Mouse (Mus musculus) midbrain, embryonic 15.5 days (tissue): Measurements from ENCODE around the gene Gm20388. TPM values are rescaled to one million over a fixed set of nuclear protein-coding genes. Genes with fewer than 3 reads are reported as not detected.

Experiments
- ATAC-seq: fragments of 200-750 bp; cut with Nextera tagmentation; replicated peaks from 2 replicates; pipeline ENCODE4 v1.8.0; 2017; ENCODE audit warnings: moderate TSS enrichment
- H3K27ac ChIP-seq: fragments of 300-500 bp; sonication (generic); 2 replicates; pipeline ENCODE4 v1.5.1; 2015; ENCODE audit warnings: mild to moderate bottlenecking, inconsistent platforms
- H3K27me3 ChIP-seq: fragments of 300-500 bp; sonication (generic); replicated peaks from 2 replicates; pipeline ENCODE4 v1.6.1; 2015; ENCODE audit warnings: inconsistent platforms
- H3K36me3 ChIP-seq: fragments of 300-500 bp; sonication (generic); replicated peaks from 2 replicates; pipeline ENCODE4 v1.6.1; 2015; ENCODE audit warnings: inconsistent platforms
- H3K4me1 ChIP-seq: fragments of 300-500 bp; sonication (generic); 2 replicates; pipeline ENCODE4 v1.6.1; 2015; ENCODE audit warnings: inconsistent platforms
- H3K4me2 ChIP-seq: fragments of 300-500 bp; sonication (generic); 2 replicates; pipeline ENCODE4 v1.6.1; 2015; ENCODE audit warnings: inconsistent platforms, mild to moderate bottlenecking, moderate library complexity
- H3K4me3 ChIP-seq: fragments of 300-500 bp; sonication (generic); 2 replicates; pipeline ENCODE4 v1.5.1; 2015; ENCODE audit warnings: mild to moderate bottlenecking, inconsistent platforms
- H3K9ac ChIP-seq: fragments of 300-500 bp; sonication (generic); 2 replicates; pipeline ENCODE4 v1.6.1; 2015; ENCODE audit warnings: mild to moderate bottlenecking, inconsistent platforms
- H3K9me3 ChIP-seq: fragments of 300-500 bp; sonication (generic); 2 replicates; pipeline ENCODE4 v1.6.1; 2016; ENCODE audit warnings: inconsistent platforms
- WGBS: fragments of 180-500 bp; shearing (Covaris S2); methylation state at CpG from one replicate; pipeline ENCODE4 v1.1.7; 2015; ENCODE audit warnings: mixed read lengths; 5-methylcytosine and 5-hydroxymethylcytosine counted together
- polyA plus RNA-seq: library from polyadenylated mRNA; unstranded; fragments of >200 nt; fragmentation: Nextera tagmentation; extraction: Ambion mirVana; gene quantifications from 2 replicates; pipeline ENCODE4 v1.2.1, GENCODE M21; 2015

Gene Gm20388
- polyA plus RNA-seq, 1 experiment from 2014 or later, result 5.6 TPM

DNA sequence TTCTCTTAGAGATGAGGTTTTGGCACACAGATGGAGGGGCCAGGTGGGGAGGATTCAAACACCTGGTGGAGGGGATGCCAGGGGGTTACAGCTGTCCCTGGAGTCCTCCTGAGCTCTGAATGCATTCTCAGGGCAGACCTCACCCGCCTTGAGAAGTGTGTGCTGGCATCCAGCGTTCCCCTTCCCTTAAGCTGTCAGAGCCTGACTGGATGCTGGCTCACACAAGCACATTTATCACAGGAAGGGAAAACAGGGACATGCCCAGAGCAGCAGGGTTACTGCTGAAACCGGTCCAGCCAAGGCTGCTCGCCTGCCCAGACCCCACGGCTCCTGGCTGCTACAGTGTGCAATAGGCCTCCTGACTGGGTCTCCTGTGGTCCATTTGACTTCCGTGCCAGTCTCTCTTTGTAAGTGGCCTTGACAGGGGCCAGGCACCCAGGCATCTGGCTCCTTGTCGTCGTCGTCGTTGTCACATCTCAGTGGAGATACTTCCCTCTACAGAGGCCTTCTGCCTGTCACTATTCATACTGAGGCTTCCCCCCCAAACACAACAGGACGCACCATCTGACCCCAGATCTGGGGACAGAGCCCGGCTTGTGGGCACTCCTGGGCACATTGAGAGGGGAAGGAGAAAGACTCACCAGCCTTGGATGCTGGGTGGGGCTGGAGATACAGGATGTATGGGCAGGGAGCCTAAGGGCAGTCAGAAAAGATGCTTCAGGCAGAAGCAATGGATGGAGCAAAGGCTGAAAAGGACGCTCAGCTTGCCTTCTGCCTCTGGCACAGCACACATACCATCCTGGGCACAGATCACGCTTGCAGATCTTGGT lies 2810.4 kb downstream of the Gm20388 start:
- 39% methylated on average over 14 of the region's 14 CpGs for WGBS
- no peak overlapping the region; the same call in 1 of the 2 replicates for H3K9ac ChIP-seq
- H3K4me3 ChIP-seq, result no peak overlapping the region
- H3K4me1 ChIP-seq, result peaks cover 28% of the 10 kb centered on the region
- H3K27ac ChIP-seq, result peak overlapping the region; percentile 85
- H3K36me3 ChIP-seq, result no peaks in the 10 kb centered on the region
- peak; percentile 65 for ATAC-seq
- H3K4me2 ChIP-seq, result peak overlapping the region; percentile 36
- H3K9me3 ChIP-seq, result no peaks in the 10 kb centered on the region
- no peaks in the 10 kb centered on the region for H3K27me3 ChIP-seq

GRCm38 (mm10) chr8:122725187-122725586 lies 2814.5 kb downstream of the Gm20388 start:
- no peak for ATAC-seq
- no peak overlapping the region for H3K27ac ChIP-seq
- H3K4me2 ChIP-seq, result no peak overlapping the region
- H3K4me1 ChIP-seq, result peaks cover 25% of the 10 kb centered on the region
- H3K9ac ChIP-seq, result no peak overlapping the region
- no peaks in the 10 kb centered on the region for H3K27me3 ChIP-seq
- H3K36me3 ChIP-seq, result no peaks in the 10 kb centered on the region
- WGBS, result 91% methylated on average over 6 of the region's 6 CpGs
- H3K9me3 ChIP-seq, result no peaks in the 10 kb centered on the region
- no peak overlapping the region for H3K4me3 ChIP-seq

- H3K27ac ChIP-seq, result no peak overlapping the region
- no peaks in the 10 kb centered on the region for H3K9me3 ChIP-seq
- WGBS, result 72% methylated on average over 2 of the region's 2 CpGs
- peaks cover 9% of the 10 kb centered on the region; the same call in 1 of the 2 replicates for H3K4me1 ChIP-seq
- no peaks in the 10 kb centered on the region for H3K27me3 ChIP-seq
- H3K36me3 ChIP-seq, result no peaks in the 10 kb centered on the region
- no peak overlapping the region for H3K9ac ChIP-seq
- H3K4me3 ChIP-seq, result no peak overlapping the region
- ATAC-seq, result no peak
- H3K4me2 ChIP-seq, result no peak overlapping the region
These were observed 2816.1 kb downstream of the Gm20388 start for GRCm38 (mm10) chr8:122726789-122727188.

DNA sequence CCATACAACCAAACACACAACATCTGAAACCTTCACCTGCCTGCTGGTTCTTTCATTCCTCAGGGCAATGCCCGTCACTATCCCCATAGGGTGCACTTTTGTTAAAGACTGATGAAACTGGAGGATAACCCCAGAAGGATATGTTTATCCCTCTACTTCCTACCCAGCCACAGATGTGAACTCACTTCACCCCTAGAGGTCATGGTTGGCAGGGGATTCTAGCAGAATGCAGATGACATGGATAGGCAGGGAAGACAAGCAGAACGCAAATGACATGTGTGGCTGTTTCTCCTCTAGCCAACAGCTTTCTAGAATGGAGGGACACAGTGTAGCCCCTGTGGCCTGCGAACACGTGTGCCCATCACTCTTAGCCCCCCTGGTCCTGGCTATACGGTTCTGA lies 2816.8 kb downstream of the Gm20388 start:
- WGBS, result 73% methylated on average over 5 of the region's 5 CpGs
- Histone ChIP-seq H3K4me1 (peaks cover 4% of the 10 kb centered on the region; the same call in 1 of the 2 replicates), H3K36me3 (no peaks in the 10 kb centered on the region), H3K27me3 (no peaks in the 10 kb centered on the region), H3K9ac (no peak overlapping the region), H3K27ac (no peak overlapping the region), H3K4me2 (no peak overlapping the region), H3K9me3 (no peaks in the 10 kb centered on the region), H3K4me3 (no peak overlapping the region)
- 0 out of 2 replicates have a peak, but pooled peaks have one; percentile 33 for ATAC-seq

- no peak overlapping the region for H3K27ac ChIP-seq
- H3K4me2 ChIP-seq, result no peak overlapping the region
- peaks cover 4% of the 10 kb centered on the region; the same call in 1 of the 2 replicates for H3K4me1 ChIP-seq
- no peaks in the 10 kb centered on the region for H3K36me3 ChIP-seq
- no peaks in the 10 kb centered on the region for H3K27me3 ChIP-seq
- 0 out of 2 replicates have a peak, but pooled peaks have one; percentile 56 for ATAC-seq
- H3K4me3 ChIP-seq, result no peak overlapping the region
- H3K9ac ChIP-seq, result no peak overlapping the region
- WGBS, result 6% methylated on average over 3 of the region's 3 CpGs
- no peaks in the 10 kb centered on the region for H3K9me3 ChIP-seq
These were observed 2818.0 kb downstream of the Gm20388 start for GRCm38 (mm10) chr8:122728630-122729029.

GRCm38 (mm10) chr8:122735110-122735509 lies 2824.5 kb downstream of the Gm20388 start:
- Histone ChIP-seq H3K27me3 (no peaks in the 10 kb centered on the region), H3K36me3 (no peaks in the 10 kb centered on the region), H3K4me1 (peaks cover 50% of the 10 kb centered on the region), H3K9ac (no peak overlapping the region), H3K4me3 (no peak overlapping the region), H3K27ac (peak overlapping the region; percentile 39; the same call in 1 of the 2 replicates), H3K4me2 (no peak overlapping the region), H3K9me3 (no peaks in the 10 kb centered on the region)
- 56% methylated on average over 3 of the region's 3 CpGs for WGBS
- ATAC-seq, result no peak

- no peaks in the 10 kb centered on the region for H3K9me3 ChIP-seq
- no peak overlapping the region for H3K4me2 ChIP-seq
- ATAC-seq, result 0 out of 2 replicates have a peak, but pooled peaks have one; percentile 25
- H3K4me3 ChIP-seq, result no peak overlapping the region
- no peak overlapping the region for H3K9ac ChIP-seq
- no peaks in the 10 kb centered on the region for H3K27me3 ChIP-seq
- 51% methylated on average over 19 of the region's 19 CpGs for WGBS
- peak overlapping the region; percentile 42 for H3K27ac ChIP-seq
- no peaks in the 10 kb centered on the region for H3K36me3 ChIP-seq
- peaks cover 50% of the 10 kb centered on the region for H3K4me1 ChIP-seq
These were observed 2825.2 kb downstream of the Gm20388 start for GRCm38 (mm10) chr8:122735542-122736473.

- H3K9ac ChIP-seq, result no peak overlapping the region
- H3K36me3 ChIP-seq, result no peaks in the 10 kb centered on the region
- H3K4me2 ChIP-seq, result no peak overlapping the region
- 90% methylated on average over 11 of the region's 11 CpGs for WGBS
- no peaks in the 10 kb centered on the region for H3K9me3 ChIP-seq
- H3K4me3 ChIP-seq, result no peak overlapping the region
- ATAC-seq, result no peak
- peaks cover 52% of the 10 kb centered on the region for H3K4me1 ChIP-seq
- peak overlapping the region; percentile 27; the same call in 1 of the 2 replicates for H3K27ac ChIP-seq
- H3K27me3 ChIP-seq, result no peaks in the 10 kb centered on the region
These were observed 2826.0 kb downstream of the Gm20388 start for GRCm38 (mm10) chr8:122736623-122737022.

- H3K36me3 ChIP-seq, result no peaks in the 10 kb centered on the region
- H3K27ac ChIP-seq, result peak overlapping the region; percentile 27; the same call in 1 of the 2 replicates
- H3K9me3 ChIP-seq, result no peaks in the 10 kb centered on the region
- H3K4me2 ChIP-seq, result no peak overlapping the region
- H3K27me3 ChIP-seq, result no peaks in the 10 kb centered on the region
- H3K9ac ChIP-seq, result no peak overlapping the region
- peaks cover 56% of the 10 kb centered on the region for H3K4me1 ChIP-seq
- 61% methylated on average over 4 of the region's 4 CpGs for WGBS
- H3K4me3 ChIP-seq, result no peak overlapping the region
- no peak for ATAC-seq
These were observed 2826.4 kb downstream of the Gm20388 start for GRCm38 (mm10) chr8:122737071-122737470.

DNA sequence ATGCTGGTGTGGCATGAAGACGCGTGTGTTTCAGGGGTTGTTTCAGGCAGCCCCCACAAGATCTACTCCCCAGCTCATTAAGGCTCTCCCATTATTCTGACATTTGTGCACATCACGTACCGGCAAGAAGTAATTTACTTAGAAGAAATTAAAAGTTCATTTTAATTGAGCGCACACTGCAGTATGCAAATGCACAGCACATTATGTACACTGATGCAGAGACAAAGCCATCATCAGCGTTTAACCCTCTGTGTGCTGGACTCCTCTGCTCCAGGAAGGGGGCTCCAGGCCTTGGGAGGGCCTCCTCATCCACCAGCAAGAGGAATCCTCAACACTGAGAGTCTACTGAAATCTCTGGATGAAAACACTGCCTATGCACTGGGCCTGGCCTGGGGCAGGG lies 2827.2 kb downstream of the Gm20388 start:
- Histone ChIP-seq H3K9me3 (no peaks in the 10 kb centered on the region), H3K4me2 (no peak overlapping the region), H3K27me3 (no peaks in the 10 kb centered on the region), H3K27ac (peak overlapping the region; percentile 61; the same call in 1 of the 2 replicates), H3K4me1 (peaks cover 64% of the 10 kb centered on the region), H3K36me3 (no peaks in the 10 kb centered on the region), H3K9ac (no peak overlapping the region), H3K4me3 (no peak overlapping the region)
- 60% methylated on average over 6 of the region's 6 CpGs for WGBS
- ATAC-seq, result 0 out of 2 replicates have a peak, but pooled peaks have one; percentile 15

DNA sequence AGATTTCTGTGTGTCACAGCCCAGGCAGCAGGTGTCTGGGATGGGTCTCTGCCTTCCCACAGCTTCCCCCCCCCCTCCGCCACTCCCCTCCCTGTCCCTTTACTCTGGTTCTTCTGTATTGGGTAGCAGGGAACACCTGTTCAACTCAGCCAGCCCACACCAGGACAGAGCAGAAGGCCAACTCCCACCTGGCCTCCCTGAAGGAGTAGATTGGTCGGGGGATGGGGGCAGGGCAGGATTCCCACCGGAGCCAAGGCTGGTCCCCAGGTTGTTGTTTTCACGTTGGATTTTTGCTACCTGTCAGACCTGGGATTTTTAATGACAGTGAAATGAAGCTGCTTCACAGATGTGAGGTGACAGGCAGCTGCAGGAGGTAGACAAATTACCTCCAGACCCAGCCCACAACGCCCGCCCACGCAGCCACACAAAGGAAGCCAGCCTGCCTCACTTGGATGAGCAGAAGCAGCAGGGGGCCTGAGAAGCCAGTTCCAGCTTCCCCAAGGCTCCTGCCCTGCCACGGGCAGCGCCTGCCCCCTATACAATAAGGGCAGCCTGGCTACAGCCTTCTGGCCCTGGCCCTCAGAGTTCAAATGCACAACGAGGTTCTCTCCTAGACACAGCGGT lies 2828.6 kb downstream of the Gm20388 start:
- no peak for ATAC-seq
- Histone ChIP-seq H3K4me3 (no peak overlapping the region), H3K36me3 (no peaks in the 10 kb centered on the region), H3K27ac (peak overlapping the region; percentile 69), H3K9ac (no peak overlapping the region), H3K9me3 (no peaks in the 10 kb centered on the region), H3K27me3 (no peaks in the 10 kb centered on the region), H3K4me2 (no peak overlapping the region), H3K4me1 (peaks cover 72% of the 10 kb centered on the region)
- WGBS, result 15% methylated on average over 11 of the region's 11 CpGs
